Mouse (Mus musculus): ENCODE results near the gene Rev3l. TPM values are rescaled to one million over a fixed set of nuclear protein-coding genes. Genes with fewer than 3 reads are reported as not detected.

Rev3l gene
- 1.2 and 2.0 TPM in 2 replicates for polyA plus RNA-seq (2012)

GRCm38 (mm10) chr10:39731736-39732265 lies at the start of gene Rev3l:
TSS of gene Rev3l (plus strand) at chr10:39732118.

GRCm38 (mm10) chr10:39898874-39899371 lies 167.0 kb downstream of the Rev3l start, which contains the start of gene Mfsd4b4:
TSS of gene Mfsd4b4 (minus strand) at chr10:39899238.

Other genes with a start within 250 kb of the Rev3l start
- 8.8 and 11.2 TPM in 2 replicates for gene Traf3ip2, start 119.2 kb upstream of the Rev3l start, polyA plus RNA-seq (2012)
- 0.68 and 1.1 TPM in 2 replicates for gene Mfsd4b4, start 167.1 kb downstream of the Rev3l start, polyA plus RNA-seq (2012)
- not detected in 2 replicates for gene Mfsd4b2, start 194.8 kb downstream of the Rev3l start, polyA plus RNA-seq (2012)
- gene Mfsd4b3, start 228.0 kb downstream of the Rev3l start, polyA plus RNA-seq (2012) = 0.09 TPM in 1 of 2 replicates, not detected in the other

Data from megakaryocyte-erythroid progenitor cell, adult 5 weeks (primary cell).